Mouse (Mus musculus): ENCODE results near the gene Fnbp4.
A peak's percentile ranks its signal among the peaks of the same experiment; 100 is the strongest.

The Fnbp4 gene

DNA sequence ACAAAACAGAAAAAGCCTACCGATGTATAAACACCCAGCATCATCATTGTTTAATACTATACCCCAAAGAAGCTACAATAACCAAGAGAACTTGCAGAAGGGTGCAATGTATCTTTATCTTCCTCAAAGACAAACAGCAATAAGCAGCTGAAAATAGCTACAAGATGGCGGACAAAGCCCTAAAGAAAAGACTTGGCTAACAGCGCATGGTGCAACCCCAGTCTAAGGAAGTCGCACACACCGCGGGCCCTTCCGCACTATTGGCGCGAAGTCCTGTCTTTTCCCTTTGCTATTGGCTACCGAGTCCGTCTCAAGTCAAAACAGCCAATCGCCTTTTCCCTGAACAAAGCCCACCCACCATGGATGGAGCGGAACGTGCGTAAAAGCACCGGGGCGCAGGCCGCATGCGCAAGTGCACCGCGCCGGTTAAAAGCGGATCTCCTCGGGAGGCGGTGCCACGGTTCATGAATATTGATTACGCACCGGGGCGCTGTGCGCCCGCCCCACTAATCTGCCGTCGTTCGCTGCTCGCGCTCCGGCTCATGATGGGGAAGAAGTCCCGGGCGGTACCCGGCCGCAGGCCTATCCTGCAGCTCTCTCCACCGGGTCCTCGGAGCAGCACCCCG is at the start of gene Fnbp4:
Gene Fnbp4, plus strand, starts transcription at position 318 of the 626 bp plus-strand sequence.
- DNase-seq (ENCODE audit: low read depth, low spot score): peak; percentile 97

DNA sequence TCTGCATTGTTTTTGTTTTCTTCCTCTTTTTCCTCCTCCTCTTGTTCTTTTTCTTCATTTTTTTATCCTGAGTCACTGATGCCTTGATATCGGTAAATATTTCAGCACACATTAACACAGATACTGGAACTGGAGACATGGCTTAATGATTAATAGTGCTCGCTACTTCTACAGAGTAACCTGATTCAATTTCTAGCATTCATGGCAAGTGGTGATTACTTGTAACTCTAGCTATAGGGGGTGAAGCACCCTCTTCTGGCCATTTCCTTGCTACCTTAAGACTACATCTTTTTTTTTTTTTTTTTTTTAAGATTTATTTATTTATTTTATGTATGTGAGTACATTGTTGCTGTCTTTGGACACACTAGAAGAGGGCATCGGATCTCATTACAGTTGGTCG is 44.2 kb upstream of the Fnbp4 start:
- DNase-seq (ENCODE audit: low read depth, low spot score): no peak

DNA sequence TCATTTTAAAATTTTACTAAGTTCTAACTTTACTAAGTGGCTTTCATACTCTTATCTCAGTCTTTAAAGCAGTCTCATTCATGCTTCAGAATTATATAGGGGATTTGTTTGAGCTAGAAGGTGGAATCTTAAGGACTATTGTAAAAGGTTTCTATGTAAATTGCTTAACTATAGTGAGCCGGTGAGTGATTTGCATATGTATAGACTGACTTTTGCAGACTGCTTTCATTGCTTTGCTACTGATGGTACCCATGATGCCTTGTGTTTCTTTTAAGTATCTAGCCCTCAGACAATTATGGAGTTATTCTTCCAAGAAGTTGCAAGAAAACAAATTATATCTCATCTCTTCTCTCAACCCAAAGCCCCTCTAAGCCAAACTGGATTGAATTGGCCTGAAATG is 36.6 kb upstream of the Fnbp4 start:
- no peak for DNase-seq (ENCODE audit: low read depth, low spot score)

DNA sequence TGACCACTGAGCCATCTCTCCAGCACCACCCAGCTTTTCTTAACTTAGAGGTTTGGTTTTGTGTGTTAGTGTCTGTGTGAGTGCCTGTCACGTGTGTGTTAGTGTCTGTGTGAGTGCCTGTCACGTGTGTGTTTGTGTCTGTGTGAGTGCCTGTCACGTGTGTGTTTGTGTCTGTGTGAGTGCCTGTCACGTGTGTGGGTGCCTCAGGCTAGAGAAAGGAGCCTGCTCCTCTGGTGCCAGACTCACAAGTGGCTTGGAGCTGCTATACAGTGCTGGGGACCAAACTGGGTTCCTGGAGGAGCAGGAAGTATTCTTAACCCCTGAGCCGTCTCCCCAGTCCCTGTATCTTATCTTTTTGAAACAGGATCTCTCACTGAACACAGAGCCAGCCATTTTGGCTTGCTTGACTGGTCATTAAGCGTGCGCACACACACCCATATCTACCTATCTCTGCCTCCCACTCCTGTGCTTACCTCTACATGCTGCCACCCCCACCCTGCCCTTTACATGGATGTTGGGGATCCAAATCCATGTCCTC is 29.5 kb upstream of the Fnbp4 start:
- DNase-seq (ENCODE audit: low read depth, low spot score): no peak

DNA sequence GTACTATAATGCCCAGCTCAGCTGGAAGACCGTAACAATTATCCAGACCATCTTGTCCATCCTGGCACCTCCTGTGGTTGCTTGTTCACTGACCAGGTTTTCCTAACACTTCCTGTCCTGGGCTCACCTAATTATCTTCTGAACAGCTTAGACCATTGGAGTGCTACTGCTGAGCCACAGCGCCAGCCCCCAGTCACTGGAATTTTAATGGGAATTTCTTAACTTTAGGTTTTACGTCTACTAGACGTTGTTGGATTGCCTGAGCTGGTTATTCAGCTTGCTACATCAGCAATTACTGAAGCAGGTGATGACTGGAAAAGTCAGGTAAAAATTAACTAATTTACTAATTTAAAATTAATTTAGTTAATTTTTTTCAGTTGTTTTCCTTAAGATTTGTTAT is 27.8 kb upstream of the Fnbp4 start:
- no peak for DNase-seq (ENCODE audit: low read depth, low spot score)

DNA sequence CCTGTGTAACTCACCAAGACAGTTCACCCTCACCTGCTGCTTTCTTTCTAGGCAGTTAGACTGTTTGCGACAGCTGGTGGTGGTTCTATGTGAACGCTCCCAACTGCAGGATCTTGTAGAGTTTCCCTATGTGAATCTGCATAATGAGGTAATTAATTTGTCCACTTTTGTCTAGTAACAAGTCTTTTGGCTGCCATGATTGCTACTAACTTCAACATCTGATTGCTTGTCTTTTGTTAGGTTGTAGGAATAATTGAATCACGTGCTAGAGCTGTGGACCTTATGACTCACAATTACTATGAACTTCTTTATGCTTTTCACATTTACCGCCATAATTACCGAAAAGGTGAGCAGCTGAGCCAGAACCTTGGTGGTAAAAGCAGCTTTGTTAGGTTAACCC is 27.2 kb upstream of the Fnbp4 start:
- no peak for DNase-seq (ENCODE audit: low read depth, low spot score)

DNA sequence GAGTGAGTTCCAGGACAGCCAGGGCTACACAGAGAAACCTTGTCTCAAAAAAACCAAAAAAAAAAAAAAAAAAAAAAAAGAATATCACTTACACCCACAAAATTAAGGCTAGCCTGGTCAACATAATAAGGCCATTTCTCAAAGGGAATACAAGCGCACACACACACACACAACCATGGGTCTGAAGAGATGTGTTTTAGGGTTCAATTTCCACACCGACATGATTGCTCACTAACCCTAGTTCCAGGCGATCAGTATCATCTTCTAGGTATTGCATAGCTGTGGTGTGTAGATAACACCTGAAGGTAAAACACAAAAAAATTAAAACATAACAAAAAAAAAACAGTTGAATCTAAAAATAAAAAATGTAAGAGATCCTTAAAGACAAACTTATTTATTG is 18.4 kb upstream of the Fnbp4 start:
- DNase-seq (ENCODE audit: low read depth, low spot score): no peak

DNA sequence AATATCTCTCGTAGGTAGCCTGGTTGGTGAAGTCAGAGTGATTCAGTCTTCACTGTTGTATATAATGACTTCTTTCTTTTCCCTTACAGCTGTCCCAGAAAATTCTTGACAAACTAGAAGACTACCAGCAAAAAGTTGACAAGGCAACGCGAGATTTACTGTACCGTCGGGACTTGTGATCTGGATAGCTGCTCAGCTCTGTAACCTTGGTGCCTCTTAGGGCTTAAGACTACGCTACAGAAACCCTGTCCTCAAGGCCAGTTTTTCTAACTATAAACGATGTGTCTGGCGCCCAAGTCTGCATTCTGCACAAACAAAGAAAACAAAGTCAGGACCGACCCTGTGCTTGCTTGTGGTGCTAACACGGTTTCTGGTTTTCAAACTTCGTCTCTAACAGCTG is 9.8 kb upstream of the Fnbp4 start:
- DNase-seq (ENCODE audit: low read depth, low spot score): no peak

DNA sequence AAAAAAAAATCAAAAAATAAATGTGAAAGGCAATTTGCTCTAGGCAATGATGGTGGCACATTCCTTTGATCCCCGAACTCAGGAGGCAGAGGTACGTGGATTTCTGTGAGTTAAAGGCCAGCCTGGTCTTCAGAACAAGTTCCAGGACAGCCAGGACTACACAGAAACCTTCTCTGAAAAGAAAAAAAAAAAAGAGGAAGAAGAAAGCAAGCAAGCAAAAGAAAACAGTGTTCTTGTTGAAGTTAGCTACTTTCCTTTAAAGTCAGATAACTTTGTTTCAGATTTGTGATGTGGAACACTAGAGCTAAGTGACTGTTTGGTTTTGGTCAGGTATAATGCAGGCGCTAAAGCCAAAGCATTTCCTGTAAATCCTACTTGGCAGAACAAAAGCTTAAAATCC is 6.4 kb upstream of the Fnbp4 start:
- DNase-seq (ENCODE audit: low read depth, low spot score): no peak

DNA sequence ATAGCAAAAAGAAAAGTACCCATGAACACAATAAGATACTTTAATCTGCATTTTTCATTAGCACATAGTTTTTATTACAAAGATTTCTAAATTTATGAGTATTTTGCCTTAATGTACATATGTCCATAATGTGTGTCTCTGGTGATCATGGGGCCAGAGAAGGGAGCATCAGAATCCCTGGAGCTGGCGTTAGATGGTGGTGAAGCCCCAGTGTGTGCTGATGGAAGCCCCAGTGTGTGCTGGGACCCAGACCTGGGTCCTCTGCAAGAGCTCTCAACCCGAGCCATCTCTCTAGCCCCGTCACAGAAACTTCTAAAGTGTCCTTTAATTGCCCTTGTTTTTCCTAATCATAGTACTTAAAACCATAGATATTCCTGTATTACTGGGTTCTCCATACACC is 5.8 kb upstream of the Fnbp4 start:
- DNase-seq (ENCODE audit: low read depth, low spot score): no peak

DNA sequence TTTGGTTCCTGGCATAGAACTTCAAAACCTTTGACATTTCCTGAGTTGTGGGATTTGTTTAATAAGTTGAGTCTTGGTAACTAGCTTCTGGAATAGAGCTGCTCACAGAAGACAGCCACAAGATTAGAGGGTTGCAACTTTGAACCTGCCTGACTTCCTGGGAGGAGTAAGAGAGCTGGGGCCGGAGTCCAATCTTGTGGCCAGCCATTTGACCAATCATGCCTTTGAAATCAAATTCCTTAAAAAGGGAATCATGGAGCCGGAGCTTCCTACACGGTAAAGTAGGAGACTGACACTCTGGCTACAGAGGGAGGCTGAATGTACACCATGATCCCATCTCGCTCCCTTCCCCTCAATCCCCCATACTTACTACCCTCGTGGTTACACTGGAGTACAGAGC is 5.2 kb upstream of the Fnbp4 start:
- no peak for DNase-seq (ENCODE audit: low read depth, low spot score)

DNA sequence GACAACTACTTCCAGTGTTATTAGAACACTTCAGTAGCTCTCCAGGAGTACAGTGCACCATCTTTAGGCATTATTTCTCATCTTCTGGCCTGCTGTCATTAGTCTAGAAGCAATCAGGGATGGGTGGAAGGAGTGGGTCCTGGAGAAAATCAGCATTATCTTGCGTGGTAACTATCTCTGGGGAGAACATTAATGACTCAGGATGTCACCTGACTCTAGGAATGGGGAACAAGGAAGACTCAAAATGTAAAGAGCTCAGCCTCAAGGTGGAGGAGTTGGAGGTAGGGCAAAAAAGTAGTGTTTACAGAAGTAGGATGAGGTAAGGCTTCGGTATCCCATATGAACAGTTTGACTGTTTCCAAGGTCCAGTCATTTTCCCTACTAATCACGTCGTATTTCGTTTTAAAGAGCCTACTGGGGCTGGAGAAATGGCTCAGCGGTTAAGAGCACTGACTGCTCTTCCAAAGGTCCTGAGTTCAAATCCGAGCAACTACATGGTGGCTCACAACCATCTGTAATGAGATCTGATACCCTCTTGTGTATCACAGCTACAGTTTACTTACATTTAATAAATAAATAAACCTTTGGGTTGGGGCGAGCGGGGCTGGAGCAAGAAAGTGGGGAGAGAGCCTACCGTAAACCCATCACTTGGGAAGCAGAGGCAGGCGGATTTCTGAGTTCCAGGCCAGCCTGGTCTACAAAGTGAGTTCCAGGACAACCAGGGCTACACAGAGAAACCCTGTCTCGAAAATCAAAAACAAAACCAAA is 701 bp upstream of the Fnbp4 start:
- no peak for DNase-seq (ENCODE audit: low read depth, low spot score)

DNA sequence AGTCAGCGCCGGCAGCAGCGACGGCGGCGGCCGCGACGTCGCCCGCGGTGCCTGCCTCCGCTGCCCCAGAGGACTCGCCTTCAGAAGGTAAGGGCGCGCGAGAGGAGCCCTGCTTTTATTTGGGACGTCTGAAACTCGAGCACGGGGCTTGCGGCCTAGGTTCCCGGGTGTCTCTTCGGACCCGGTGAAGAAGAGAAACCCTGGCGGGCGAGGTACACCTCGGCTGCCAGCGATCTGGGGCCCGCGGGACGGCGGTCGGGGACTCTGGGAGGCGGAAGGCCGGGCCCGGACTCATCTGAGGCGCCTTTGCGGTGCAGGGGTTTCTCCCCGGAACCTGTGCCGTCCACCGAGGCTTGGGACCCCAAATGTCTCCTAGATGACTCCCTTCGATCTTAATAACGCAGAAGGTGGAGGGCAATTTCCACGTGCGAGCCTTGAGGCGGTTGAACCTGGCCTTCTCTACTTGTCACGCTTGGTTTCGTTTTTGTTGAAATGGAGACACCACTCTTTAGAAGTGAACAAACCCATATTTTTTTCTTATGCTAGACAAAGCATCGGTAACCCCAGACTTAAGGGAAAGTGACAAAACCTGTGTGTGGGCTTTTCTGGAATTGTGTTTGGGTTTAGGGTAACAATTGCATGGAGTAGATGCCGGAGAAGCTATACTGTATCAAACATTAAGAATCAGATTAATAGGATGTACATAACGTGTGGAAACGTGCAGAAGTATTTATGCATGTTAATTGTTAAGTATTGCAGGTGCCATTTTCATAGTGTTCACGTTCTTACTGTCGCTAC is 769 bp downstream of the Fnbp4 start:
- no peak for DNase-seq (ENCODE audit: low read depth, low spot score)

DNA sequence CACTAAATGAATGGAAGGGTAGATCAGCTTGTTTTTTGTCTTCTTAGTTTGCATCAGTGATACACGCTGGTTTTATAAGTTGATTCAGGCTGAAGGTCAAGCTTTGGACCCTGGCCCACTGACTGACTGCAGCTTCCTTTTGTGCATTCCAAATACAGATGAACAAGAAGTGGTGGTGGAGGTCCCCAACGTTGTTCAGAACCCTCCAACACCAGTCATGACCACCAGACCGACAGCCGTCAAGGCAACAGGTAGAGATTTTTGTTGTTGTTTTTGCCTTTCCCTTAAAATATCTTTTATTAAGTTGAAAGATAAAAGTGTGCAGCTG is 1.3 kb downstream of the Fnbp4 start:
- DNase-seq (ENCODE audit: low read depth, low spot score): no peak

DNA sequence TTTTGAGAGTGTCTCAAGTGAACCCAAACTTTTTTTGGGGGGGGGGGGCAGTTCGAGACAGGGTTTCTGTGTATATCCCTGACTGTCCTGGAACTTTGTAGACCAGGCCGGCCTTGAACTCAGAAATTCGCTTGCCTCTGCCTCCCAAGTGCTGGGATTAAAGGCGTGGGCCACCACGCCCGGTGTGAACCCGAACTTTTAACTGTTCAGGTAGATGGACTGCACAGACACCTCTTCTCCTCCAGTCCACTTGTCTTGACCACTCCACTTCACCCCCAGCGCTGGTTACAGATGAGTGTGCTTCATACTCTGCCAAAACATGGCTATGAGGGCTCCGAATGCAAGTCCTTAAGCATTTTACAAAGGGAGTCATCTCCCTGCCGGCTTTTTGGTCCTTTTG is 2.0 kb downstream of the Fnbp4 start:
- no peak for DNase-seq (ENCODE audit: low read depth, low spot score)

DNA sequence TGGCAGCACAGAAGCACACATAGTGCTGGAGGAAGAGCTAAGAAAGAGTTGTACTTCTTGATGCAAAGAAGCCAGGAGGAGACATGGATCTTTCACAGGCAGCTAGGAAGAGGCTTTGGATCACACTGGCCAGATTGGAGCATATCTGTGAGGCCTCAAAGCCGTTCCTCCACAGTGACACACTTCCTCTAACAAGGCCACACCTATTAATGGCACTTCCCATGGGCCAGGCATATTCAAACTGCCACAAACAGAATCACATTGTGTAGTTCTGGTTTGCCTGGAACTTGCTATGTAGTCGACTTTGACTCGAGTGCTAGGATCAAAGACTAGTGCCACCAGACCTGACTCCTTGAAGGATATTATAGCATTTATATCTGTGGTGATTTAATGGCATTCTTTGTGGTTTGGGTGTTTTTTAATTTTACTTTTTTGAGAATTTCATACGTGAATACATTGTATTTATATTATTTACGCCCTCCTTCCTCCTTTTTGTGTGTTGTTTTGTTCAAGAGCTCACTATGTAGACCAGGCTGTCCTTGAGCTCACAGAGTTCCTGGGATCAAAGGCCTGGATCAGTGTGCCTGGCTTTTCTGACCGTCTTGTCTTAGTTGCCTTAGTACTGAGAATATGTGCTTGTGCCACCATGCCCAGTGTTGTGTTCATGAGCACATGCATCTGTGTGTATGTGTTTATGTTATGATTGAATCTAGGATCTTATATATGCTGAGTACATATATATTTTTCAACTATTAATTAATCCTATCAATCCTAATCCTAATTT is 4.7 kb downstream of the Fnbp4 start:
- DNase-seq (ENCODE audit: low read depth, low spot score): no peak

DNA sequence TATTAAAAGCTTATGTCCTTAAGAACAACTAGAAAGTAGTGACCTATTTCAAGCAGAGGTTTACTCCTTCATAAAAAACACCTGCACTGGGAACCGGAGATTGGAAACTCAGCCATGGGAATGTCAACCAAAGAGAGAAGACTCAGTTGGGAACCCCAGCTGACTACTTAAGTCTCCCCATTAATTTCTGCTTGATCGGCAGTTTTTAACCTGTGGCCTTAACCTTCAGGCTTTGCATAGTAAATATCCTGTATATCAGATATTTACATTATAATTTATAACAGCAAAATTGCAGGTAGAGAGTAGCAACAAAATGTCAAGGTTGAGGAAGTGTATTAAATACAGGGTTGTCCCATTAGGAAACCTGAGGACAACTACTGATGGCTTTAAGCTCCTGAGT is 8.4 kb downstream of the Fnbp4 start:
- DNase-seq (ENCODE audit: low read depth, low spot score): no peak

DNA sequence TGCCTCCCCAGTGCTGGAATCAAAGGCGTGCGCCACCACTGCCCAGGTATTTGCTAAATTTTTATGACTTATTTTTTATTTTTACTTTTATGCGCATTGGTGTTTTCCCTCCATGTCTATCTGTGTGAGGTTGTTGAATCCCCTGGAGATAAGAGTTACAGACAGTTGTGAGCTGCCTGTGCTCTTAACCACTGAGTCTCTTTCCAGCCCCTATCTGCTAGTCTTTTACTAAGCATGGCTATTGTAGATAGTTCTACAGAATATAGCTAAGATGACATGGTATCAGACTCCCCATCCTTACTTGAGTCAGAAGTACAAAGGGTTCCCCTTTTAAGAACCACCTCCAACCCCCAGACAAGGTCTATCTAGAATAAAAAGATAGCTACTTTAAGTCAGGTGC is 9.0 kb downstream of the Fnbp4 start:
- no peak for DNase-seq (ENCODE audit: low read depth, low spot score)

DNA sequence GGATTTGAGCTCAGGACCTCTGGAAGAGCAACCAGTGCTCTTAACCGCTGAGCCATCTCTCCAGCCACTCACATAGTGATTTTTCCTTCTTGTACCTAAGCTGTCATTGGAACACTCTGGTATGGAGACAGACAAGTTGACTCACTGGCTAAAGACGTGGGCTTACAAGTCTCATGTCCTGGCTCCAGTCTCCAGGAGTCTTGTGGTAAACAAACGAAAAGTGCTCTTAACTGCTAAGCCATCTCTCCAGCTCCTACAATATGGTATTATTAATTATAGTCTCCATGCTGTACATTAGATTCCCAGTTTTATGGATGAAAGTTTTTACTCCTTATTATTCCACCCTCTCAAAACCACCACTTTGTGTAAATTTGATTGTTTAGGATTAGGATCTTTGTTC is 20.0 kb downstream of the Fnbp4 start:
- no peak for DNase-seq (ENCODE audit: low read depth, low spot score)

DNA sequence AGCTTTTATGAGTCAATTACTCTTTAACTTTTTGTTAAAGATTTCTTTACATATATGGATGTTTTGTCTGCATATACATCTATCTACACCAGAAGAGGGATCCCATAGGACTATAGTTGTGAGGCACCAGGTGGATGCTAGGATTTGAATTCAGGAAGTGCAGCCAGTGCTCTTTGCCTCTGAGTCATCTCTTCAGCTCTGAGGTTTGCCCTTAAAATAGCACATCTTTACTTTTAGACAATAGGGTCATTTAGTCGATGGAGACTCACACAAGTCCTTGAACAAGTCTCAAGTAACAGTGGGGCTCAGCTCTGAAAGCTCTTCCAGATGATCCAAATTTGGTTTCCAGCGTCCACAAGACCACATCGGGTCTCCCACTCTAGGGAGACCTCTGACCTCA is 36.2 kb downstream of the Fnbp4 start:
- DNase-seq (ENCODE audit: low read depth, low spot score): no peak

DNA sequence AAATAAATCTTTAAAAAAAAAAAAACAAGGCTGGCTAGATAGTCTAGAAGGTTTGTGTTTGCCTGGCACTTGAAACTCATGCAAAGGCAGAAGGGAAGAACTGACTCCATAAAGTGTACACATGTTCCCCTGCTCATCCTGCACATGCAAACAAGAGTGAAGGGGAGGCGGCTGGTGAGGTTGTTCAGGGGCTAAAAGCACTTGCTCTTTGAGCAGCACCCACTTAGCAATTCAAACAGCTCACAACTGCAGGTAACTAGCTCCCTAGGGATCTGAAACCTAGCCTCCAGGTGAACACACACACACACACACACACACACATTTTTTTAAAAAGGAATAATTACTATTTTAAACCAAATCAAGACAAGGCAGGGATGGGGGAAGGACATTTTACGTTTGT is 36.8 kb downstream of the Fnbp4 start:
- no peak for DNase-seq (ENCODE audit: low read depth, low spot score)

DNA sequence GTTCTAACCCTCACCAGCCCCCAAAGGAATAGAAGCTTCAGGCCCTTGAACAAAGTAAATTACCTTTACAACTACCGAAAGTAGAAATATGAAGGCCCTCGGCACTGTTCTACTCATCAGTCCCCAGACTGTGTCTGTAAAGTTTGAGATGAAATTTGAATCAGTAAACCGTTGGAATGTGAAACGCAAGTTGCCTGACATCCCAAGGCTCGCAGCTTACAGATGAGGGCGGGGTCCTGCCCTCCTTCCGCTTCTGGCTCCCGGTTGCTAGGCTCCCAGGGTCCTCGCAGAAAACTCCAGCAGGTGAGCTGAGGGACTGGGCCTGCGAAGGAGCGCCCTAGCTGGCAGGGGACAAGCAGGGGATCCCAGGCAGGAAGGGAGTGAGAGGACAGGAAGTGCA is 37.3 kb downstream of the Fnbp4 start, which contains the start of gene Agbl2:
Gene Agbl2, plus strand, starts transcription at position 270 of the 400 bp plus-strand sequence.
- no peak for DNase-seq (ENCODE audit: low read depth, low spot score)

All from retina, adult 2 months (tissue).